Mouse (Mus musculus) lung, adult 2 months (tissue): ENCODE results near the gene Mrpl44. TPM values are rescaled to one million over a fixed set of nuclear protein-coding genes. Genes with fewer than 3 reads are reported as not detected.

Source experiments
- DNase-seq: peaks from one replicate; pipeline ENCODE4 v3.0.0; 2022
- H3K4me1 ChIP-seq: fragments of 200-500 bp; 2 replicates; pipeline ENCODE4 v1.6.1; 2011; ENCODE audit warnings: low read length; ENCODE audit not compliant: control insufficient read depth, insufficient read depth
- H3K4me3 ChIP-seq: fragments of 200-500 bp; replicated peaks from 2 replicates; pipeline ENCODE3; 2011; ENCODE audit warnings: low read depth, mild to moderate bottlenecking, control low read depth, low read length; ENCODE audit errors: extremely low read depth
- CTCF ChIP-seq: fragments of 200-500 bp; IDR thresholded peaks from 2 replicates; pipeline ENCODE4 v1.5.1; 2011; ENCODE audit warnings: mild to moderate bottlenecking, low read length, control low read depth; ENCODE audit not compliant: insufficient read depth
- POLR2A ChIP-seq: fragments of 200-500 bp; IDR thresholded peaks from 2 replicates; pipeline ENCODE4 v1.6.1; 2011; ENCODE audit warnings: low read depth, mild to moderate bottlenecking, control low read depth, low read length, borderline replicate concordance; ENCODE audit errors: extremely low read depth
- WGBS: fragments of 180-500 bp; shearing (Covaris S2); methylation state at CpG from one replicate; pipeline ENCODE4 v1.1.7; 2018; 5-methylcytosine and 5-hydroxymethylcytosine counted together
- polyA plus RNA-seq: library from polyadenylated mRNA; depleted of rRNA; stranded (reverse); fragments of >200 nt; gene quantifications from 2 replicates; pipeline ENCODE4 v1.2.3, GENCODE M21; 2012

Mrpl44 gene
- polyA plus RNA-seq, 1 experiment, result 9.4 TPM

DNA sequence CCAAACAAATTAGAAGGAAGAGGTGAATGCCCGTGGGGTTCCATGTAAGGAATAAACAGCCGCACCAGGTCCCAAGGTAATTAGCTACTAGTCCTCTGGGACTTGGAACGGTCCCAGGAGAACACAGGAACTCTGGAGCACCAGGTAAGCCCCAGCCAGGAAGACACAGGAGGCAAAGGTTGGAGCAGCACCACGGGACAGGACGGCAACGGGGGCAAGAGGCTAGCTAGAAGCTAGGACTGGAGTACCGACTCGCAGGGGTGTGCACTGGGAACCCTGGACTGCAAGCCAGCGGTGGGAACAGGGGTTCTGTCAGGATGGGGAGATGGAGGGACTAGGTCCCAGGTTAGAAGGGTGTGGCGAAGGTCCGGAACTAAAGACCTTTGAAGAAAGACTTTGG, 15.2 kb upstream of the Mrpl44 start:
- TF ChIP-seq CTCF (no peak), POLR2A (no peak)
- Histone ChIP-seq H3K4me1 (peaks cover 17% of the 10 kb centered on the region), H3K4me3 (peak overlapping the region; percentile 99)
- WGBS, result 5% methylated on average over 11 of the region's 11 CpGs
- DNase-seq, result peak; percentile 54

DNA sequence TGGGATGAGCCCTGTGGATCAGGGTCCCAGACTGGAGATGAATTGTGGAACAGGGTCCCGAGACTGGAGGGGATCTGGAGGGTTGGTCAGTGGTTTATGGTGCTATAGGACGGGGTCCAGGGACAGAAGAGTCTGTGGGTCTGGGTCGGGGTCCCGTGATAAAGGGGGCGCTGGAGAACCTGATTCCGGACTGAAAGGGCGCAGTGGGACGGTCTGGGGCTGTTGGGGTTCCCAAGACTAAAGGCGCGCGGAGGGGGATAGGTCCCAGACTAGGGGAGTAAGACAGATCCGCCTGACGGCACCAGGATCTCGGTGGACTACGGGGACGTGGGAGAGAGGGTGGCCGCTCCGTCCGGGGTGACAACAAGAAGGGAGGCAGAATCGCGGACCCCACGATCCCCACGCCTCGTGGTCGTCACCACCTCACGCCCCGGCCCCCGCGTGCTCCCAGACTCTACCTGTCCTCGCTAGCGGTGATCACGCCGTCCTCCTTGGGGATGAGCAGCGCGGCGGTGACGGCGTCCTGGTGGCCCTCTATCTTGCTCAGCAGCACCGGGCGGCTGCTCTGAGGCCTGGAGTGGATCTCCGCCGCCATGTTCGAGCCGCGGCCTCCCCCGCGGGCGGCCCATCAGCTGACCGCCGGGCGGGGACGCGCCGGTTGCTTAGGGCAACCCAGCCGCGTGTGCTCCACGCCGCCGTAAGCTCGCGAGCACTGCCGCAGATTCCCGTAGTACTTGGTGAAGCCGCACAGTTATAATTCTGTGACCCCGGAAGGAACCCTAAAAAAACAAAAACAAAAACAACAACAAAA, 14.5 kb upstream of the Mrpl44 start:
- peaks cover 17% of the 10 kb centered on the region for H3K4me1 ChIP-seq
- TF ChIP-seq POLR2A (peak; percentile 54; the same call in 1 of the 2 replicates), CTCF (no peak)
- peak overlapping the region; percentile 99 for H3K4me3 ChIP-seq
- WGBS, result under 1% methylated on average over 65 of the region's 65 CpGs
- DNase-seq, result peak; percentile 79

DNA sequence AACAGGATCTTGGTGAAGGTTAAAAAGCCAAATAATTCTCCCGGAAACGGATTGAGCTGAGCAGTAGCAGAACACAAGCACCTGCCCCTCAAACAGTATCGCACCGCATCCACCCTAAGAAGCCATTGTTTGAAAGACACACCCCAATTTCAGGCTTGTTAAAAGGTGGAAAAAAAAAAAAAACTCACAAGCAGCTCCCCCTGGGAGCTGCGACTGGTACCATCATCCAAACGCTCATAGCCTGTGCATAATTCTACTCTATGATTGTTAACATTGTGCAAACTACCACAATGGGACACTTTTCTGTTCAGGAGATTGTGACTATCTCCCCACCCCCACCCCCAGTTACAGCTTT, 13.9 kb upstream of the Mrpl44 start:
- TF ChIP-seq CTCF (no peak), POLR2A (no peak)
- under 1% methylated on average over 6 of the region's 6 CpGs for WGBS
- DNase-seq, result no peak
- peak overlapping the region; percentile 29 for H3K4me3 ChIP-seq
- peaks cover 14% of the 10 kb centered on the region for H3K4me1 ChIP-seq

DNA sequence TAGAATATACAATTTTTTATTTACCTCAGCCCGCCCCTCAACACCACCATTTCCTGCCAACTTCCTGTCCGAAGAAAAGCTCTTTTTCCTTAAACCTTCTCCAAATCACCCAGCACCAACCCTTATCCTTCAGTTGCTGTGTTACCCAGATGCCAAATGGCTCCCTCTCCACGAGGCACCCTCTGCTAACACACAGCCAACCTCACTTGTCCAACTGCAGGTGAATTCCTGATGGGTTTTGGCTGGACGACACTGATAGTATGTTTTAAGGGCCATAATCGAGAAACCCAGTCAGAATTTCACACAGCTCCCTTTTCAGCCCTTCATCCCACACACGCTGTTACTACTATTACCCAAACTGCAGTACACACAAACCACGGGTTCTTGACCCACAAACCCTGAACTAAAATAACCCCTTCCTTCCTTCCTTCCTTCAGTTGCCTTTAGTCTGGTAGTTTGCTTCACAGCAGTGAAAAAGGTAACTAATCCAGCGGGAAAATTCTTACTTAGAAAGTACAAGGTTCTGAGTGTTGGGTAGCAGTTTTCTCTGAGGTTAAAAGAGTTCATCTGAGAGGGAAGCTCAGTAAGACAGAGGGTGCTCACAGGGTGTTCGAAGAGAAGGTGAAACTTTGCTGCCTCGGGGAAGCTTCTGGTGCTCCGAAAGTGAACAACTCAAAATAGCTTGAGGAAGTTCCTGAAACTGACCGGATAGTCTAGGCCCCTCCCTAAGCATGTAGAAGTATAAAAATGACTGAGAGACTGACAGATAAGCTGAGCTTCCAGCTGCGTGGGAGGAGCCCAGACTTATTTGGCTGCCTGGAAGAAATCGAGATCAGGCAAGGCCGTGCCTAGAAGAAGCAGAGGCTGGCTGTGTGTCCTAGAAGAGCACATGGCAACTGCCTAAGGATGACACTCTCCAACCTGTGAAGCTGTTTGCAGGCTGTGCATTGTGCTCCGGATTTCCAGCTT, 13.3 kb upstream of the Mrpl44 start:
- WGBS, result 33% methylated on average over 16 of the region's 16 CpGs
- no peak for DNase-seq
- TF ChIP-seq POLR2A (no peak), CTCF (no peak)

DNA sequence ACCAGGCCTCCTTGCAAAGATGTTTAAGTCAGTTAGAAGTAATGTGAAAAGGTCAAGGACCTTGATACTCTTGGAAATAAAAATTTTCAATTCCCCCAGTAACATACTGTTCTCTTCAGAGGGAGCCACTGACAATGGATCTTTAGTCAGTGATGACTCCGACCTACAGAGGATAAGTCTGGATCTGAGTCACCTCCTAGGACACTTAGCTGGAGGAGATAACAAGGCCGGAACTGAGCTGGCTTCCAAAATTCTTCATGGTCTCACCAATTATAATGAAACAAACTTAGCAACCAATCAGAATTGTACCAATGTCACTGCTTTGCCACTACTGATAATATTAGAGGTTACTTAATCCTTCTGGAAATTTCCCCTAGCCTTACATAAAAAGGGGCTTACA, 11.8 kb upstream of the Mrpl44 start:
- 81% methylated on average over 2 of the region's 2 CpGs for WGBS
- Histone ChIP-seq H3K4me1 (peaks cover 9% of the 10 kb centered on the region), H3K4me3 (no peak overlapping the region)
- no peak for DNase-seq
- TF ChIP-seq POLR2A, result no peak
- TF ChIP-seq CTCF, result no peak

More for the DNA sequence above, 13.3 kb upstream of the Mrpl44 start:
- Histone ChIP-seq H3K4me3 (no peak overlapping the region), H3K4me1 (peaks cover 9% of the 10 kb centered on the region)

DNA sequence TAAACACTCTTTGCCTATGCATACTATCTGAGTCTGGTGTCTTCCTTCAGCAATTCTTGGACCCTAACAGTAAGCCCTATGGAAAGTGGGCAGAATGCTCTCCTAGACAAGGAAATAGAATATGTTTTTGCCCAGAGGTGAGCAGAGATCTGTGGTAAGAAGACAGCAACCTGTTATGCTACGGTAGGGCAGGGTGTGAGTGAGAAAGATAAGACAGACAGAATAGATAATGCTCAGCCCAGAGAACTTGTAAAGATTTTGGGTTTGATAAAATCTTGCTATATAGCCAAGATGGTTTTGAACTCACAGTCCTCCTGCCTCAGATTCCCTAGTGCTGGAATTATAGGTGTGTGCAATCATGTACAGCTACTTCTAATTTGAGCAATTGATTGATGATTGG, 11.3 kb upstream of the Mrpl44 start:
- TF ChIP-seq CTCF, result no peak
- no peak for TF ChIP-seq POLR2A
- 78% methylated on average over 1 of the region's 1 CpGs for WGBS
- peaks cover 7% of the 10 kb centered on the region for H3K4me1 ChIP-seq

DNA sequence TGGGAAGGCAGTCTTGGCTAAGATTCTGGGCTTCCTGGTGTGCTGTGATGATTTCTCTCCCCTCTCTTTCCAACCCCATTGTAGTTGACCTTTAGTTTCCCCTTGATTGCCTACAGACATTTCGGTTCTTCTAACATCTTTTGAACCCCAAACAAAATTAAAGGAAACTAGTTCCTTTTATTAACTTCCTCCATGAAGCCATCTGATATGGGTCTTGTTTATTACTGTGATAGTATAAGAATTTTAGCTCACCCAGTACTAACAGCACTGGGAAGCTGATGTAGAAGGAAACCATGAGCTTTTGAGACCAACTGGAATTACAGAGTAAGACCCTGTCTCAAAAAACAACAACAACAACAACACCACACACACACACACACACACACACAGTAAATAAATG, 7.6 kb upstream of the Mrpl44 start:
- Histone ChIP-seq H3K4me1 (no peaks in the 10 kb centered on the region), H3K4me3 (no peak overlapping the region)
- no peak for TF ChIP-seq CTCF
- 36% methylated on average over 1 of the region's 1 CpGs for WGBS
- DNase-seq, result no peak

More for the DNA sequence above, 11.3 kb upstream of the Mrpl44 start:
- no peak for DNase-seq
- H3K4me3 ChIP-seq, result no peak overlapping the region

DNA sequence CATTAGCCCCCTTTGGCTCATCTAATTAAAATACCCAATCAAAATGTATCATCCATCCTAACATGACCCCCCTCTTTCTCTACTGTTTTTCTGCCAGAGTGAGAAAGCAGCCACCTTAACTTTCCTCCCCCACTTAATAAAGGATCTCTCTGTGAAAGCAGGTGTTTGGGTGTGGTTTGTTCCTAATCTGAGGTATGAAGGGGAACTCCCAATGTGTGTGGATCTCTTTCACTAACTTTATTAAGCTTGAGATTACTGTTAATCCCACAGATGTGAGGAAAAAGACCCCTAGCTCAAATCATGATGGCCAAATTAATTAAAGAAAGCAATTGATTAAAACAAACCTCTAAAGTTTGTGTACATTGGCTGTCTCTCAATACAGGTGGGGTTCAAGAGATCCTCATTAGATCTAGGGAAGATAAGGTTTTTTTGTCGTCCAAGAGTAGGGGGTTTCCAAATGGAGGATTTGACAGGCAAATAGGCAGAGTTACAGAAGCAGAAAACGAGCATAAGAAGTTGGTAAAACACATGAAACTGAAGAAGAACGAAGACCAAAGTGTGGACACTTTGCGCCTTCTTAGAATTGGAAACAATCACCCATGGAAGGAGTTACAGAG, 1.5 kb upstream of the Mrpl44 start:
- no peak overlapping the region for H3K4me3 ChIP-seq
- no peak for DNase-seq
- 72% methylated on average over 4 of the region's 4 CpGs for WGBS
- no peaks in the 10 kb centered on the region for H3K4me1 ChIP-seq
- TF ChIP-seq POLR2A (no peak), CTCF (no peak)

DNA sequence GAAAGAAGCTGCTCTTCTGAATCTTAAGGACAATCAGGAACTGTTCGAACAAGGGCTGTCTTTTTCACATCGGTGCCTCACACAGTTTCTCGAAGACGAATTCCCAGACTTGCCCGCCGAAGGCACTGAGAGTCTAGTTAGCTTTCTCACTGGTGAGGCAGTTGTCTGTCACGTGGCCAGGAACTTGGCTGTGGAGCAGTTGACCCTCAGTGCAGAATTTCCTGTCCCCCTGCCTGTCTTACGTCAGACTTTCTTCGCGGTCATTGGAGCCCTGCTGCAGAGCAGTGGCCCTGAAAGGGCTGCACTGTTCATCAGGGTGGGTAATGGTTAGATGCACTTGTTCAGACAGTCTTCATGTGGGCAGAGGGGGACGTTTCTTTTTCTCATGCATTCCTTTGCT, 2.2 kb downstream of the Mrpl44 start:
- H3K4me1 ChIP-seq, result no peaks in the 10 kb centered on the region
- no peak for TF ChIP-seq CTCF
- TF ChIP-seq POLR2A, result no peak
- no peak overlapping the region for H3K4me3 ChIP-seq
- 73% methylated on average over 11 of the region's 11 CpGs for WGBS
- no peak for DNase-seq
